Mouse (Mus musculus): ENCODE results near the gene Fryl.

GRCm38 (mm10) chr5:72994424-72994823 is 262.0 kb downstream of the Fryl start:
- no peak for TF ChIP-seq GATA1 (IDR thresholded peaks at IDR 0.05; ENCODE audit: borderline replicate concordance, low read length)
- no peak for TF ChIP-seq FLI1 (IDR thresholded peaks at IDR 0.05; ENCODE audit: low read length)
